Mouse (Mus musculus) right cerebral cortex, adult 2 months (tissue): ENCODE results near the gene Ppm1h.

Experiments used
- DNase-seq, 2 experiments: peaks; one replicate each; pipeline ENCODE4 v3.0.0; 2021 to 2022; ENCODE audit warnings: low spot score in 2 of 2

Gene Ppm1h

DNA sequence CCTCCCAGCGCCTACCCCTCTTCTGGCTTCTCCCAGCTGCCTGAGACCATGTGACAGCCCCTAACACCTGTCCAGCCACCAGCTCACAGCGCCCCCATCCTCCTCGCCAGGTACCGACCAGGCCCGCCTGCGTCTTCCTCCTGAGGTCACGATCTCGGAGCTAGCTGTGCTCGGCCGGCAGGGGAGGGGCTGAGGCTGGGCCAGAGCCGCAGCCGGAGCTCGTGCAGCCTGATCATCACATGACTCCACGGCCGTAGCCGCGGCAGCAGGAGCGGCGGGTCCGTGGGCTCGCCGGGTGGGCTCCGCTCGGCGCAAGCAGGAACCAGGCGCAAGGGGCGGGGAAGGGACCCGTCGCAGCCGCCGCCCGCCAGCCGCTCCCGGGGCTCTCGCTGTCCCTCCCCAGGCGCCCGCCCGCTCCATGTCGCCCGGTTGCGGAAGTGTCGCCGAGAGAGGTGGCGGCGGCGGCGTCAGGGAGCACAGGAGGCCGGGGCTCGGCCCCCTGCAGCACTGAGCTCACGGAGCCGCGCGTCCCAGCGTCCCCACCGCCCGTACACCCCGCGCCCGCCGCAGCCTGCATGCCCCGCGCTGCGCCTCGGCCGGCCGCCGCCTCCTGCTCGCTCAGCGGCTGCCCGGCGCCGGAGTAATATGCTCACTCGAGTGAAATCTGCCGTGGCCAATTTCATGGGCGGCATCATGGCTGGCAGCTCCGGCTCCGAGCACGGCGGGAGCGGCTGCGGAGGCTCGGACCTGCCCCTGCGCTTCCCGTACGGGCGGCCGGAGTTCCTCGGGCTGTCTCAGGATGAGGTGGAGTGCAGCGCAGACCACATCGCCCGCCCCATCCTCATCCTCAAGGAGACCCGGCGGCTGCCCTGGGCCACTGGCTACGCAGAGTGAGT is at the start of gene Ppm1h:
Gene Ppm1h, plus strand, starts transcription at position 222 of the 896 bp plus-strand sequence.
- peak; percentile 58 to 72 for DNase-seq

DNA sequence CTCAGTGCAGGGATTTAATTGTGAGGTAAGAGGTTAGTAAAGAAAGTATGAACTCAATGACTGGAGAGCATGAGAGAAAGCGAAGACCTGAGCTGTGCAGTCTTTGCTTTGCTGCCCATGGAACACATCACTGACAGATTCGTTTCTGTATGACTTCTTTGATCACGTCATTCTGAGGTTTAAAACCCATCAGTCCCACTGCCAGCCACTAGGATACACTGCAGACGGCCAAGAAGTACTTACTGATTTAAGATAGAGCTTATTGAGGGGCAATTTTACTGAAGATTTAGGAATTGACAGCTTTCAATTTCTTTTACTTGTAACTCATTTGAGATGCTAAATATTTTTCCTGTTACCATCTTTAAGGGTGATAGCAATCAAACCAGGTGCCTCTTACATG is 49.6 kb upstream of the Ppm1h start:
- DNase-seq: no peak

GRCm38 (mm10) chr10:122639879-122640278 is 38.7 kb upstream of the Ppm1h start:
- no peak for DNase-seq

DNA sequence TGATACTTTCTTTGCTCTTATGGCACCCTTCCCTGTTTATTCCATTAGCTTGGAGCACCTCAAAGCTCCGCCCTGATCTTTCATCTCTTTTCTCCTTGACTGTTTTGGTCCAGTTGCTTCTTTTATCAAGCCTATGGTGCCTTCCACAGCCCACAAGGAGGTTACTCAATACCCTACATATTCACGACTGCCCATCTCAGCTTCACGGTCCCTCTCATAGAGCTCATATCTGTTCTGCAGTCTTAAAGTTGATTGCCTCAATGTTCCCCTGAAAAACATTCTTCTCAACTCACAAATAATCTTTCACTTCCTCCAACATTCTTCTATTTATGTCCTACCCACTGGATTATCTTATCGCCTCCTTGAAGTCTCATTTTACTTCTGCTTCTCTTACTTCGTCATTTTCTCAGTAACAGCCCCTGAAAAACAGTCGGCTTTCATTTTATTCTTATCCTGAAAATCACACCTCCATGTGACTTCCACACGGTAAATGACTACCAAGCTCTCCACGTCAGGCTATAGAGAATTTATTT is 37.2 kb upstream of the Ppm1h start:
- DNase-seq: no peak

GRCm38 (mm10) chr10:122642125-122642524 is 36.4 kb upstream of the Ppm1h start:
- no peak for DNase-seq

- no peak for DNase-seq
Measured at GRCm38 (mm10) chr10:122651932-122652331, 26.6 kb upstream of the Ppm1h start.

DNA sequence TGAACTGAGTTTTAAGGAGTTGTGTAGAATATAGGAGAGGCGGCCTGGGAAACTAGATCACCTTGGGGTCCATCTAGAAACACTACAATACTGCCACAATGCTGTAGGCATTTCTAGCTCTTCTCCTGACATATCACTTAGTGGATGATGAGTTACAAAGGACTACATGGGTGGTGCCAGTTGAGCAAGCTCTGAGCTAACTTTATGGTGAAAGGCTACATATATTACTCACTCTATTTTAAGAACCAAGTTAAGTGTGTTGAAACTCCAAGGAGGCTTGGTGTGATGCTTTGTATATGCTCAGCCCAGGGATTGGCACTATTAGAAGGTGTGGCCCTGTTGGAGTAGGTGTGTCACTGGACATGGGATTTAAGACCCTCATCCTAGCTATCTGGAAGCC is 26.0 kb upstream of the Ppm1h start:
- no peak for DNase-seq

DNA sequence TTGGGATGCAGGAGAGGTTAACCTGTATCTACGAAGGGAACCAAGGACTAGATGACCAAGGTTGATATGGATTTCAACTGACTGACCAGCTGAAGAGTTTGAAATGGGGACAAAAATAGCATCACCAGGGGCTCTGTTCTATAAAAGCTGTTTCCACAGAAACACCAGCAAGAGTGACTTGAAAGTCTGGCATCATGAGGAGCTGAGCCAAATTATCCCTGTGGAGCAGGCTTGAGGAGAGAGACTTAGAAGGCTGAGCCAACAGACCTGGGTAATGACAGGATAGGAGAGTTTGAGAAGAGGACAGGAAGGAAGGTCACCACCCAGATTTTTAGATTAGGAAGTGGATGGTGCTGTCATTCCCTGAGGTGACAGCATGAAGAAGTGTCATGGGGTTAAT is 12.9 kb upstream of the Ppm1h start:
- no peak for DNase-seq

DNA sequence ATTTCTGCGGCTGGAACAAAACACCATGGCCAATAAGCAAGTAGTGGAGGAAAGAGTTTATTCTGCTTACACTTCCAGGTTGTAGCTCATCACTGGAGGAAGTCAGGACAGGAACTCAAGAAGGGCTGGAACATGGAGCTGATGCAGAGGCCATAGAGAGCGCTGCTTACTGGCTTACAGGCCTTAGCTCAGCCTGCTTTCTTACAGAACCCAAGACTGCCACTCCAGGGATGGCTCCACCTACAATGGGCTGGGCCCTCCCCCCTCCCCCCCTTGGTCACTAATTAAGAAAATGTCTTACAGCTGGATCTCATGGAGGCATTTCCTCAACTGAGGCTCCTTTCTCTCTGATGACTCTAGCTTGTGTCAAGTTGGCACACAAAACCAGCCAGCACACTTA is 7.3 kb upstream of the Ppm1h start:
- no peak for DNase-seq

DNA sequence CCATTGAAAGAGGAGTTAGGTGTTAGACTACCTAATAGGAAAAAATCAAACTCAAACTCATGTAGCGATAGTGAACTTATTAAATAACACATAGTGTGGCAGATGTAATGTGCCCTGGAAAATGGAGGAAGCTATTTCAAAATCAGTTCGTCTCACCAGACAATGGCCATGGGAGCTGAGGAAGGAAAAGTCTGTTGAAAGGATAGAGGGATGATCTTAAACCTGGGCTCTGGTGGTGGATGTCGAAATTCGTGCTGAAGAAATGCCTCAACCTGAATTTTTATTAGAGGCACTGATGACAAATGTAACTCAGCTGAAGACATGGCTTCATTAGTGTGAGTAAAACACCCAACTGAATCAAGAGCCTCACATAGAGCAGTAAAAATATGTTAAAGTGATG is 6.5 kb upstream of the Ppm1h start:
- DNase-seq: no peak

GRCm38 (mm10) chr10:122679437-122680045 is 979 bp downstream of the Ppm1h start:
- DNase-seq: peak; percentile 61 to 66

DNA sequence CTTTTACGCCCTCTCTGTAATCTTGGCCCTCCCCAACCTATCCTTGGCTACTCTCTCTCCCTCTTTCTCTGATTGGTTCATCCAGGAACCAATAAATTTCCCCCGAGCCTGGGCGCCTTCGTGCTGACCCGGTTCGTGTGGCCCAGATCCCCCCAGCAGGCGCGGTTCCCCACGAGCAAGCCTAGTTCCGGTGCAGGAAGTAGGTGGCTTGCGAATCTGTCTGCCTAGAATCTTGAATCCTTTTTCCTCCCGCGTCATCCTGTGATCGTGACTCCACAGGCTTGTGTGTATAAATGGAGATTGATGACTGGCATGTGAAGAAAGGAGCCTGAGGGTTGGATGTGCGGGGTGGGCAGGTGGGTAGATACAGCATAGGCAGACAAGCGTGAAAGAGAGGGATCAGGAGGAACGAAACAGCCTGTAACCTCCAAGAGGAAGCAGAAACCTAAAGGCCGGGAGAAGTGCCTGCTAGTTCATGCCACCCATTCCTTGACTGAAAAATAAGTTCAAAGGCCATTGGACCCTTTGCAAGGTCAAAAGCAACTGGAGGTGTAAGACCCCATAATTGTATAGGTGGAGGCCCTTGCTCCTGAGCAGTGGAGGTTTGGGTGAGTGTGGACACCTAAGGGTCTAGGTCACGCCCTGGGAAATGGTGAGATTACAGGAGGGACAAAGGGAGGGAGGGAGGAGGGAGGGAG is 2.0 kb downstream of the Ppm1h start:
- peak; percentile 80 for DNase-seq

DNA sequence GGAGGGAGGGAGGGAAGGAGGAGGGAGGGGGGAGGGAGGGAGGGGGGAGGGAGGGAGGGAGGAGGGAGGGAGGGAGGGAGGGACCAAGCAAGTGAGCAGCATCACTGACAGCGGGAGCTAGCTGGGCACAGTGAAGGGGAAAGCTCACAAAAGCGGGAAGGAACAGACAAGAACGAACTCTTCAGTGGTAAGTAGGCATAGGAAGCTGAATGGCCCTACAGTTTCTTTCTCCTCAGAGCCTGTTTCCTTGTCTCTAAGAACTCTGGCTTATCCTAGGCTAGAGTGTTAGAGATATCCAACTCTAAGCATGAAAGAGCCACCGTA is 2.5 kb downstream of the Ppm1h start:
- DNase-seq: no peak

DNA sequence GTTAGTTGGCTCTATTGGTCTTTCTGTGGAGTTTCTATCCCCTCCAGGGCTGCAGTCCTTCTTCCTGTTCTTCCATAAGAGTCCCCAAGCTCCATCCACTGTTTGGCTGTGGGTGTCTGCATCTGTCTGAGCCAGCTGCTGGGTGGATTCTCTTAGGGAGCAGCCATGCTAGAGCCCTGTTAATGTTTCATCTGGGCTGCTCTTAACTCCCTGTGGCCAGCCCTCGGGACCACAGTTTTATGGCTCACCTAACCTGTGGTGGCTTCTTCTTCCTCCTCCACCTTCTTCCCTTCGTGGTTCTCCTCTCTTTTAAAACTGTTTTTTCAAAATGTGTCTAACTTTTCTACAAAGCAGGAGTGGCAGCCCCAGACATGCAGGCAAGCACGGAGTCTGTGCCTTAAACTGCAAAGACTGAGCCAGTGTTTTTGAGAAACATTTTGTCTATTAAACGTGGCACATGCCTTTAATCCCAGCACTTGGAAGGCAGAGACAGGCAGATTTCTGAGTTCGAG is 5.3 kb downstream of the Ppm1h start:
- DNase-seq: no peak

GRCm38 (mm10) chr10:122685297-122685696 is 6.7 kb downstream of the Ppm1h start:
- DNase-seq: no peak

- no peak for DNase-seq
Measured at GRCm38 (mm10) chr10:122685836-122686531, 7.4 kb downstream of the Ppm1h start.

DNA sequence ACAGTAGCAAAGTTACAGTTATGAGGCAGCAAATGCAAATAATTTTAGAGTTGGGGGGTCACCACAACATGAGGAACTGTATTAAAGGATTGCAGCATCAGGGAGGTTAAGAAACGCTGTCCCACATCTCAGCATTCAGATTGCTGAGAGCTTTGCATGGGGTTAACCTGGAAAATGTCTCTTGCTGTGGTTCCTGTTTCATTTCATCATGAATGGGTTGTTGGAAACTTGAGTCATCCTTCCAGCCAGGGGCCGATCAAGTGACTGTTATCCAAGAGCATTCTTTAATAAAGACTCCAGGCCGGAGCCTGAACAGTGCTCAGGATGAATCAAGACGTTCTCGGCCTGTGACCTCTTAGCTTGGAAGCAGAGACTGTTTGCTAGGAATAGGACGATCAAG is 12.1 kb downstream of the Ppm1h start:
- DNase-seq: no peak

DNA sequence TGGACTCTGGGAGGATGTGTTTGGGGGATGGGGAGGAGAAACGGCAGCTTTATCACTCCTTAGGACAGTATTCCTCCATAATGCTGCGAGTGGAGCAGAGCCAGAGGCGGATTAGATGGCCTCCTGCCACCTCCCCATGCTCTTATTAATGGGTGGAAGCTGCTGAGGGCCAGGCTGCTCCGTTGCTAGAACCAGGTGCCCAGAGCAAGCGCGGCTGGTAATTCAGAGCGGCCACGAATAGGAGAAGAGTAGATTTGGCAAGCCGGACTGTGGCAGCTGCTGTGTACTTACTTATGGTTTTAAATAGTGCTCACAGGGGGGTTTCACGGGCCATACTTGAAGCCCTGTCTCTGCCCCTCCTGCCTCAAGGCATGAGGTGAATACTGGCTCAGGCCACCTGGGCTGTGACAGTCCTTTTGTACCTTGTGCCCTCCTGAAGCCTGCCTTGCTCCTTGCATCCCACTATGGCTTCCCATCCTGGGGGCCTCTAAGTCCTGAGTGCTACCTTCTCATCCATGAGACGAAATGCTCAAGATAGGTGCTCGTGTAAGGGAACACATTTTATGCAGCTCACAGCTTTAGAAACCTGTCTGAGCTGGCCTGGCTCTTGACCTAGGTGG is 14.7 kb downstream of the Ppm1h start:
- DNase-seq: no peak

DNA sequence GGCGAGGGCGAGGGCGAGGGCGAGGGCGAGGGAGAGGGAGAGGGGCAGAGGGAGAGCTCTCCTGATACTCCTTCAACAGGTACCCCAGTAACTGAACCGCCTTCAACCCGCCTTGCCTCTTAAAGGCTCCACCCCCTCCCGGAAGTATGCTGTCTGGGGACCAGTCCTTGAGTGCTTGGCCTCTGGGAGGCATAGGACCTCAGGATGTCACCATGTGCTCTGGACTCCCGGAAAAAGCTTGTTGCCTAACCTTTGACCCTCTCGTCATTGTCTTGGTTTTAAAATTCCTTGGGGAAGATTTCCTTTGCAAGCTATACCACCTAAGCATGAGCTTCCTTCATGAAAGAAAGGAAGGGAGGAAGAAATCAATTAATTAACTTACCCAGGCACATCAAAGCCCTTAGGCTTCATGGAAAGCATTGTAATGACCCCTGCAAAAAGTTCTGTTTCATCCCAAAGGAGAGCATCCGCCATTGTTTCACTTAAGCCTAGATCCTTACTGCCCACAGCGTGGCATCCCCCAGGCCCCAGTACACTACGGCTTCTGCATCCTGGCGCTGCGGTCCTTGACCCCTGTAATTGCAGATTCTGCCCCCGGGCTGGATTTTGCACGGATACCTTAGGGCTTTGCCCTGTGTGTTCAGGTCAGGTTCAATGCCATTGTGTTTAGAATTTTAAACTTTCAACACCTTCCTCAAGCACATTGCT is 15.5 kb downstream of the Ppm1h start:
- no peak for DNase-seq

DNA sequence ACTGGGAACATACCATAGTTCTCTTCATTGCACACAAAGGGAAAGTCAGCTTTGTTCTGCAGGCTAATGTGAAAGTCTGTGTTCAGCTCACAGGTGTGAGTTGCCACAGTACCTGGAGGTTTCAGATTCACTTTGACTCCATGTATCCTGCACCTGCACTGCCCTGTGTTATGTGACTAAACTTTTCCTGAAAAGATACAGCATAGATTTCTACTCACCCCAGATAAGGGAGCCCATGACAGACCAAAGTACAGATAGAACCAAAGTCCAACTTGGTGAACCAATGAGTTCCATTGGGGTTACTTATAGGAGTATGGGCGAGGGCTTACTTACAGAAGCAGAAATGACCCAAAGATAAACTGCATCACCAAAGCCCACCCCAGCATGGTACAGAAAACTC is 17.8 kb downstream of the Ppm1h start:
- DNase-seq: no peak

GRCm38 (mm10) chr10:122698347-122698746 is 19.8 kb downstream of the Ppm1h start:
- DNase-seq: no peak
